Mouse (Mus musculus) ES-Bruce4 (cell line): ENCODE measurements around the gene Wars.

Experiments
- CTCF ChIP-seq: IDR thresholded peaks from one replicate; pipeline ENCODE4 v1.8.1; 2011; ENCODE audit warnings: low read depth, low read length
- POLR2A ChIP-seq: IDR thresholded peaks from one replicate; pipeline ENCODE4 v1.8.1; 2011; ENCODE audit warnings: low read length; ENCODE audit not compliant: insufficient read depth

- TF ChIP-seq CTCF (no peak), POLR2A (no peak)
These were observed 37.8 kb downstream of the Wars start for GRCm38 (mm10) chr12:108856186-108856585.
